Mouse (Mus musculus): ENCODE data around the gene D7Ertd443e. TPM values are rescaled to one million over a fixed set of nuclear protein-coding genes. Genes with fewer than 3 reads are reported as not detected.

D7Ertd443e gene
- total RNA-seq, 2 experiments from 2014 or later = 3.6 to 3.8 TPM

DNA sequence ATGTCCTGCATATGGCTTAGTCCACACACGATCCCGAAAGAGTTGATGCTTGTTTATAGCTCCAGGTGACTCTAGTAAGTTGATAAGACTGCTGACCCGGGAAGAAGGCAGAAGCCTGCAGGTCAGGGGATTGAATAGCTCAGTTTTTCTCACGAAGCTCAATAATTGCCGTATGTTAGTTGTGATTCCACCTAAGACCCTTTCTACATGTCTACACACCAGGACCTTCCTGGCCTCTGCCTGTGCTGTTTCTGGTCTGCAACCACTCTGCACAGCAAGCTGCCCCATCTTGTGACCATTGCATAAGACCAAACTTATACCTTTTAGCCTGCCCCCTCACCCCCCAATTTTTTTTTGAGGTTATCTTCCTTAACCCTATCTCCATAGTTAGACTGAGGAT is 96.3 kb downstream of the D7Ertd443e start:
- DNase-seq = no peak

DNA sequence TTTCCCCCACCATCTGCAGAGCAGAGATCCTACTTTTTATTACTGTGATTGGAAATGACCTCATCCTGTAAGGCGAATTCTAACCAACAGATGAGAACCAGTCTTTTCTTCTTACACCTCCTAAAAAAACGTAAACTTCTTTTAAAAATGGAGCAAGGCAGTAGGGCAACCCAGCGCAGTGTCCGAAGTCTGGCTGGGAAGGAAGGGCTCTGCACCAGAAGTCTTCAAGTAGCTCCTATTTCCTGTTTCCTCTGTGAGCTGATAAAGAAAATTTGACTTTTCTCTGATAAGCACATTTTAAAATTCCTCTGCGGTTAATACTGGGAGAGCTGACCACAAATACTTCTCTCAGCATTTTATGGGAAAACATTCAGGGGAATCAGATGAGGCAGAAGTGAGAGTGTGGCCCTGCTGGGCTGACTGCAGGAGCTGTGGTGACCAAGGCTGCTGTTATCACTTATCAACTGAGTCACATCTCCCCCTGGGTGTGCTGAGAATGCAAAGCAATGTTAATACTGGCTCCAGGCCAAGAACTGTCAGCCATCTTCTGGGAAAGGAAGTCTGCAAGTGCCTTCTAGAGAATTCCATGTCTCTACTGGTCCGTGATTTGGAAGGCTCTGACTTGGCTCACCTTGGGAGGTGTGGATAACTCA is 97.8 kb downstream of the D7Ertd443e start:
- DNase-seq = peak; percentile 28

GRCm38 (mm10) chr7:134272956-134273355 is 112.5 kb downstream of the D7Ertd443e start:
- DNase-seq = no peak

DNA sequence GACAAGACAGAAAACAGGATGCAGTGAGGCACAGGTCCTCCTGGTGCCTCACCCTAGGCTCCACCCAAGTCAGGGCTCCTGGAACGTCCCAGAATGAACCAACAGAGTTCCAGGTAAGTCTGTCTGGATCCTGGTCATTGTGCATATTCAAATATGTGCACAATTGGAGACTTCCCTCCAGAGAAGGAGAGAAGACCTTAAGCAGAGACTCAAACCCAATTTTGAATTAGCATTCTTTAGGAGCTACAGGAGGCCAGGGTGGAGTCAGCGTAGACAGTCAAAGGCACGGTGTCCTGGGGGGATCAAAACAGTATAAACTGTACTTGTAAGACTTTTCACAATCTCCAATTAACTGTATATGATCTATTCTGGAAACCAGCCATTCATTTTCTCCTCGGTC is 113.0 kb downstream of the D7Ertd443e start:
- DNase-seq = no peak

DNA sequence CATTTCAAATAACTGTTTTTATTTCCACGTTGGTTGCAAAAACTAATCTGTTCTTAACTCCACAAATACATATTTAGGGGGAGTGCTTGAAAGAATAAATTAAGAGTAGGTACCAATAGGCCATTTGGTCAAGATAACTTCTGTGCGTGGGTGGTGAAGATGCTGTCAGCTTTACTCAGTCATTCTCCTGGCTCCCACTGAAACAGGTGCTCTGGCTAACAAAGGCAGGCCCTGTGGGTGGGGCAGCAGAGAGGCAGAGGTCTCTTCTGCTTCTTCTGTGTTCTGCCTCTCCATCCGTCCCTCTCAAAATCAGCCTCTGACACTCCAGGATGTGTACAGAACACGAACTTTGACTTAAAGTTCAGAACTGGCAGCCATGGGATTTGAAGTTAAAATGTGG is 119.7 kb downstream of the D7Ertd443e start:
- no peak for DNase-seq

GRCm38 (mm10) chr7:134263146-134263906 is 122.1 kb downstream of the D7Ertd443e start:
- peak; percentile 87 for DNase-seq

GRCm38 (mm10) chr7:134261003-134261701 is 124.3 kb downstream of the D7Ertd443e start:
- DNase-seq = peak; percentile 34

GRCm38 (mm10) chr7:134250273-134250870 is 135.1 kb downstream of the D7Ertd443e start:
- DNase-seq = no peak

DNA sequence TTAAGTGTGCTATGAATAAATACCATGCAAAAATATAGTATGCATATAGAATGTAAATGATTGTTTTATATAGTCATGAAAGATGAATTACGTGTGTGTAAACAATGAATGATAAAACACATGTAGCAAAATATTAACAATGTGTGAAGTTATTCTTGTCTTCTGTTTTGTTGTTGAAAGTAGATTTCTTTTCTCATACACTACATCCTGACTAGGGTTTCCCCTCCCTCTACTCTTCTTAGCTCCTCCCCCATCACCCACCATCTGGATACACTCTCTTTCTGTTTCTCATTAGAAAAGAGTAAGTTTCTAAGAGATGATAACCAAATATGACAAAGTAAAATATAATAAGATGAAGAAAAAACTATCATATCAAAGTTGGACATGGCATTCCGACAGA is 137.4 kb downstream of the D7Ertd443e start:
- no peak for DNase-seq

DNA sequence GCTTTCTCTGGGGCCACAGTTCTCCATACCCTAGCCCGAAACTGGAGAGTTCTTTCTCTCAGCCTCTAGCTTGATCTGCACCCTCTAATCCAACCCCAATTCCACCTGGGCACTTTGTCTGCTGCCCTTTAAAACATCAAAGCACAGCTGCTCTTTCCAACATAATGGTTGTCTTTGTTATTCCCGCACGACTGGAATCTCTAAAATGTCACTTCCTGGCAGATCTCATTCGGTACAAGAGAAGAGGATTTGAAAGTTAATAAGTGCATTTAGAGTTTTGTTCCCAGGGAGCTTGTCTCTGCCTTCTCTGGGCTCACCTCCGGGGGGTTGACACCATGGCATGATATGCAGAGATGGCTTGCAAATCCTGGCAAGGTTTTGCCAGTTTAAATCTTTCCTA is 138.8 kb downstream of the D7Ertd443e start:
- DNase-seq = no peak

DNA sequence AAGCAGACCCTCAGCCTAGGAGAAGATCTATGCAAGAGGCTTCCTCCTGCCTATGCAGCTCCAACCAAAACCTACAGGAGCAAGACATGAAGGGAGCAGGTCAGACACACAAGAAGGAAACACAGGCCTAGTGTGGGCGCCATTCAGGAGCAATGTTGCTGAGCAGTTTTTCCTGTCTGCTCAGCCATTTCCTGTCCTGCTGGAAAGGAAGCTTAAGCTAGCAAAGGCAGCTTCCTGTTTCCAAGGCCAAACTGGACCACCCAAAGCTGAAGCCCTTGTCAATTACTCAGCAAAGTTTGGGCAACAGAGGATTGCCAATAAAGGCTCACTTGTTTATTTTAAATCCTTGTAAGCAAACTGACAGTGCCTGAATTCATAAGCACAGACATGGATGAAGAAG is 142.7 kb downstream of the D7Ertd443e start:
- DNase-seq = no peak

- DNase-seq = no peak
Measured at GRCm38 (mm10) chr7:134241212-134241611, 144.2 kb downstream of the D7Ertd443e start.

- no peak for DNase-seq
Measured at GRCm38 (mm10) chr7:134240579-134240978, 144.9 kb downstream of the D7Ertd443e start.

DNA sequence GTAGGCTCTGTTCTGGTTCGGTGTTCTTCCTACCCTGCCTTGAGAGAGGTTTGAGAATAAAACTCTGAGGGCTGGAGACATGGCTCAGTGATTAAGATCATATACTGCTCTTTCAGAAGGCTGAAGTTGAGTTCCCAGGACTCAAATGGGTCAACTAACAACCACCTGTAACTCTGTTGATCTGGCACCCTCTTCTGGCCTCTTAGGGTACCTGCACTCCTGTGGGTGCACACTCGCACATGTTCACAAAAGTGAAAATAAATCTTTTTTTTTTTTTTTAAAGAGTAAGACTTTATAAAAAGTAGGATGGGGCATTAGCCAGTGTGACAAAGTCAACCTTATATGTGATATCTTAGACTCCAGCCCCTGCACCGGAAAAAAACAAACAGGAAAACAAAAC is 146.6 kb downstream of the D7Ertd443e start:
- no peak for DNase-seq

DNA sequence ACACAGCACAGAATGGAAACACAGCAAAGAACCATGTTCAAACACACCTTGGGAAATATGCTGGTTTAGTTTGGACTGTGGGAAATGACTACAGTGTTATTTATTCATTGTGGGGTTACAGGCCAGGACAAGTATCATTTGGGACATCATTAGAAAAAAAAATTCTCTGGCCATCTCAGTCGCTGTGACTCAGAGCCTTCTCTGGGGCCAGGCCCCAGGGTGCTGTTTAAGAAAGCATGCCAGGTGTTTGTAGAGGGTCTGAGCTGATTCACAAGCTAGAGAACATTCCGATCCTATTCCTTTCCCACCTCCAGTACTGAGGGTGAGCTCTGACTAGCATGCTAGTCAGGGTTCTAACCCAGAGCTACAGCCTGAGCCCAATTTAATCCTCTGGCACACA is 148.1 kb downstream of the D7Ertd443e start:
- DNase-seq = no peak

DNA sequence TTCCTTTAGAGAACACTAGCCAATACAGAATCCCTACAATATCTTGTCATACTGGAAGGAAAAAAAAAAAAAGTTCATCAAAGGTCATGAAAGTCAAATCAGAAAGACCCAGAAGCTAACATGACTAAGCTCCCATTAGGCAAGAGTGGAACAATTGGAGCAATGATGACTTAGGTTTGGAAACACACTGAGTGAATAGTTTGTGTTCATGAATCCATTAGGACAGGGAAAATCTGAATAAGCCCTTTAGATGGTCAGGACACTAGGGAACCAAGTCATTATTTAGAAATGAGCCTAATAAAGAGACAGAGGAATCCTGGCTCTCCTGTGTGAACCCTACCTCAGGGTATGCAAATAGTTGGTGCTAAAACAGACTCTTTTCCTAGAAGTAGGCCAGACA is 148.7 kb downstream of the D7Ertd443e start:
- DNase-seq = no peak

- no peak for DNase-seq
Measured at GRCm38 (mm10) chr7:134235552-134235951, 149.9 kb downstream of the D7Ertd443e start.

- no peak for DNase-seq
Measured at GRCm38 (mm10) chr7:134231378-134232346, 153.8 kb downstream of the D7Ertd443e start, which contains the start of gene Adam12. Gene Adam12 (minus strand): TSS chr7:134232146.

- DNase-seq = no peak
Measured at GRCm38 (mm10) chr7:134230708-134231107, 154.8 kb downstream of the D7Ertd443e start.

DNA sequence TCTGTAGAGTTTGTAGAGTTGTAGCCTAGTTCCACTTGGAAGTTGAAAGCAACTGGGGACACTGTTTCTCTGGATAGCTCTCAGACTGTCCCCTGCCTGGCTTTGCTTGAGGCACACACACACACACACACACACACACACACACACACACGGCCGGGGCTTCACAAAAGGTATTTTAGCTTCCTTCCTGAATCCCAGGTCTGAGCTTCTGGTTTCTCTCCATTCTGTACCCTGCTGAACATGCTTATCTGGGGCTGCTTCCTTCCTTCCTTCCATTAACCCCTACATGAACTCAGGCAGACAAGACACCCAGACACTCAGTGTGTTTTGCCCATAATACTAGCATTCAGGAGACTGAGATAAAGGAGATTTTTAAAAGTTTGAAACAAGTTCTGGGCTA is 155.6 kb downstream of the D7Ertd443e start:
- DNase-seq = no peak

DNA sequence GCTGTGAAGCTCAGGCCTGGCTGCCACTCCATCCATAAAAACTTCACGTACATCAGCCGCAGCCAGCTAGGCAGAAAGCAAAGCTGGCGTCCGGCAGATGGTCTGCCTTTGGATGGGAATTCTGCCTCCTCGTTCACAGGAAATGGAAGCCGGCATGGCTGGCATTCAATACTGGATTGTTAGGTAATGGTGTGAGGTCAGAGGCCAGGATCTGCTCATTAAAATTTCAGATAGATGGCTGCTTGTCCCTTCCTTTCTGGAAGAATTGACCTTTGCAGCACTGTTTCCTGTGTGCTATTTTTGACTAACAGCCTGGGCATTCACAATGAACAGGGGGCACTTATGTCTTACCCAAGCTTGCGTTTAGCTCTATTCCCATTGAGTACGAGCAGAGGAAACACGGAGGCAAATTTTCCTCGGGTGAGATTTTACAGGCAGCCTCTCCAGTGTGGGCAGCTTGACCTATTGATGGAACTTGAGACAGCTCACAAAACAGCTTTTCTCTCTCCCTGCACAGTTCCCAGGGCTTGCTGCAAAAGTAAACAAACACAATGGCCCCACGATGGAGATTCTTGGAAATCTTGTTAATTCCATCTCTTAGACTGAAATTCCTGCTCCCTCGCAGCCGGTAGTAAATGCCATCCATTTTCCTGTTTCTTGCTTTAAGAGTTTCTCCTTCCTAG is 157.5 kb downstream of the D7Ertd443e start:
- DNase-seq = peak; percentile 31

Measured in adrenal gland, postnatal 10 days (tissue).